Mouse (Mus musculus) layer of hippocampus, postnatal 10 days (tissue): ENCODE measurements around the gene Sfswap. TPM values are rescaled to one million over a fixed set of nuclear protein-coding genes. Genes with fewer than 3 reads are reported as not detected.
"Not testable (repeated sequence)": the region's sequence is repeated elsewhere in the genome, so short reads cannot be mapped to it uniquely, and the experiment has no call there.

Experiments
- DNase-seq, 2 experiments: peaks; one replicate each; pipeline ENCODE4 v3.0.0; 2021; ENCODE audit warnings: low spot score in 2 of 2
- total RNA-seq, 2 experiments: library from RNA; stranded (reverse); gene quantifications; 2 replicates each; pipeline ENCODE4 v1.2.3; 2021

Sfswap gene
- total RNA-seq, 2 experiments from 2014 or later: 123 to 152 TPM

DNA sequence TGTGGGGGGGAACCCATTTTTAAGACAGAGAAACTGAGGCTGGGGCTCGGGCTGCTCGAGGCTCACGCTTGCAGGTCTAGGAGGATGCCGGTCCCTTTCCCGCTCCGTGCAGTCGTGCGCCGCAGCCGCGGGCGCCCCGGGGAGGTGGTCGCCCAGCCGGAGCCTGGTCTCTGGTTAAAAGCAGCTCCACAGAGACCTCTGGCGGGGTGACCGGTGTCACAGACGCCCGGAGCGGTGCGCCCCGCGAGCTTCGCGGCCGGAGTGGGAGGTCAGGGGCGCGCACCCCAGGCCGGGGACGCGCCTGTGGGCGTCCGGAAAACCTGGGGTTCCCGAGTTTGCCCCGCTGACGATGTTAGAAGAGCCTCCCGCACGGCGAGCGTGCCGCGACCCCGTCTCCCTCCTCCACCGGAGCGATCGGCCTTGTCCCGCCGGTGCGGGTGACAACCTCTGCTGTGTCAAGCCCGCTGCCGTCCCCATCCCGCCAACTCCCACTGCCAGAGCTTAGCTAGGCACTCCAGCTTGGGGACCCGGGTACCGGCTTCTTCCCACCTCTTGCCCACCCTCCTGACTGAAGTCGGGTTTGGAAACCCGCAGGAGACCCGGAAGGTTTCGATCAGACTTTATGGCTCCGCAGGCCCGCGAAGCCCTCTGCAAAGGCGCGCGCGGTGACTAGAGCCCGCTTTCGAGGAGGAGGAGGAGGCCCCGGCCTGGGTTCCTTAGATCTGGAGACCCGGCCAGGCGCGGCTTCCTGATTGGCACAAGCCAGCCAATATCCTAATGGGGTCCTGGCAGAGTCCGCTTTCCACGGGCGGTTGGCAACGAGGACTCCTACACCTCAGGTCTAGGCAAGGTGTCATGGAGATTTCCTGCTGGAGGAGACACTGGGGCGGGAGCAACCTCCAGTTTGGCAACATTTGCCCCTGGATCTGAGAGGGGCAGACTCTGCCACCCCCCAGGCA is 83.8 kb downstream of the Sfswap start:
- peak; percentile 45 to 64 for DNase-seq

DNA sequence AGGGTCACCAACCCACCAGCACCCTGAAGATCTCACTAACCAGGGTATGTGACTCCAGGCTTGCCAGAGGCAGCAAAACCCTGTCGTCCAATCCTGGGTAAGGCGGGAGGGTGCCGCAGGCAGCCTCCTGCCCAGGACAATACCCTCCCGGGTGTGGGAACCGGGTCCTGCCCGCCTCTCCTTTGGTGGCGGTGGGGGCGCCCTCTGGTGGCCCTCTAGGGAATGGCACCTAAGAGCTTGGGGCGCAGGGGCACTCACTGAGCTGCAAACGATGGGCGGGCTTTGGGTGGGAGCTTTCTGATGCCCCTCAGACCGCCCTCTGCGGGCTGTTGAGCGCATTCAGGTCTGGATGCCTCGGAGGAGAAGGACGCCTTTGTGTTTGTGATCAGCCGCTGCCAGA is 85.0 kb downstream of the Sfswap start:
- peak; percentile 94 to 96 for DNase-seq

DNA sequence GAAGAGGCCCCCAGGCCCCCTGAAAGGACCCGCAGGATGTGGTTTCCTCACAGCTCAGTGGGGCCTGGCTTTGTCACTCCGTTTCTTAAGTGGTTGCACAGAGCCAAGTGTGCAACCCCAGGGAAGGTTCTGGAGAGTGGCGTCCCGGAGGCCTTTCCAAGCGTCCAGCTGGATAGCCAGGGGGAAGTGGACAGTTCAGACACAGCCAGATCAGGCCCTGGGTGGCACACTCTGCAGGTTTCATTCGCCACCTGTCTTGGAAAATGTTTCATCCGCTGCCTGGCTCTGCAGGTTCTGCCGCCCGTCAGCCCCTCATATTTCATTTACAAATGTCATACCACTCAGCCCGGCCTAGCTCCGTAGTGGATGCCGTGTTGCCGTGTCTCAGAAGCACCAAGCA is 85.5 kb downstream of the Sfswap start:
- no peak for DNase-seq

DNA sequence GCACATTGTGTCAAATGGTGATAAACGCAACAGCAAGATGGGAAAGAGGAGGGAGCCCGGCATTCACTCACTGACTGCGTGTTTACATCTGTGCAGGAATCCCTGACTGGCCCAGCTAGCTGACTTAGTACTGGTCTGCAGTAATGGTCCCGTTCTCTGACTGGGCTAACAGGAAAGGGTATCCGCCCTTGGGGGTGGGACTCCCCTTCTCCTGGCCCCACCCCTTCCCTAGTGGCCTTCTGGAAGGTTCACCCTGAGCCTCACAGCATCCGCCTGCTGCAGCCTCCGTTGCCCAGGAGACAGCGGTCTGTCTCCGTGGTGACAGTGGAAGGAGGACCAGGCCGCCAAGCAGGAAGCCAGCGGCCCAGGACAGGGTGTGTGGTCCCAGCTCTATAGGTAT is 89.9 kb downstream of the Sfswap start:
- DNase-seq: no peak

DNA sequence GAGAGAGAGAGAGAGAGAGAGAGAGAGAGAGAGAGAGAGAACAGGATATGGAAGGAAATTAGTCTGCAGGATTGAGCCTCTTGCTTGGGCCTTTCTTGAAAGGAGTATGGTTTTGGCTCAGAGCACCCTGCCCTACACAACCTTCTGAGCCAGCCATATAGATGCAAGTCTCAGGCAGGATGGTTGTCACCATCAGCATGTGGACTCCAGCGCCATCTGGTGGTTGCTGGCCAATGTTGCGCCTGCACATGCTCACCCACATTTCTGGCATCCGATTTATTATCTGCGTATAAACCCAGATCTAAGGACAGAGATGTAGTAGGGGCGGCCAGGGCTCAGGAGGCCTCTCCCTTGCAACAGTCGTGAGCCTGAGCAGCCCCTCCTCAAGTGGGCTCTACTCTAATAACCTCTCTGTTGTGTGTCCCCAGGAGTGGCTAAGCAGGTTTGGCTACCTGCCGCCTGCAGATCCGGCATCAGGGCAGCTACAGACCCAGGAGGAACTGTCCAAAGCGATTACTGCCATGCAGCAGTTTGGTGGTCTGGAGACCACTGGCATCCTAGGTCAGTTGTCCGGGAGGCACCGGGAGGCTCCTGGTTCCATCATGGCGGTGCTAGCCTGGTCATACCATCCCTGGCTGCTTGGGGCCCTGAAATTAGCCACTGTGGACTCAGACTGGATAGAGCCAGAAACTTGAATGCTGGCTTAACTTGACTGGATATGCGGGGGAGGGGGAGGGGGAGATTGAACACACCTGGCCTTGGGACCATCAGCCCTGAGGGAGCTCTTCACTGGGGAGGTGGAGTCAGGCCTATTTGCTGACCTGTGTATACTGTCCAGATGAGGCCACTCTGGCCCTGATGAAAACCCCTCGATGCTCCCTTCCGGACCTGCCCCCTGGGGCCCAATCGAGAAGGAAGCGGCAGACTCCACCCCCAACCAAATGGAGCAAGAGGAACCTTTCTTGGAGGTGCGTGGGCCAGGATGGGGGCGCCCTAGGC is 93.4 kb downstream of the Sfswap start:
- DNase-seq: peak; percentile 94

DNA sequence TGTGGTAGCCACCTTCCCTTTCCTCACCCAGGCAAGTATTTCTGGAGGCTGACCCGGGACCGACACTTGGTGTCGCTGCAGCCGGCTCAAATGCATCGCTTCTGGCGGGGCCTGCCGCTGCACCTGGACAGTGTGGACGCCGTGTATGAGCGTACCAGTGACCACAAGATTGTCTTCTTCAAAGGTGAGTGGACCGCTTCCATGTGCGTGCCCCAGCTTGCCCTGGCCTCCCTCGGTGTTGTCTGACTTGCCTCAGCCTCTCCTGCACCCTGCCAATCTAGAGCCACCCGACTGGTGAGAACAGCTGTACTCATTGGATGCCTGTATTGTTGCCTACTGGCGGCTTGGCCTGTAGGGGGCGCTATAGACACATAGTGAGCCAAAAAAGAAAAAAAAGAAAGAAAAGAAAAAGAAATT is 101.1 kb downstream of the Sfswap start:
- DNase-seq: no peak

DNA sequence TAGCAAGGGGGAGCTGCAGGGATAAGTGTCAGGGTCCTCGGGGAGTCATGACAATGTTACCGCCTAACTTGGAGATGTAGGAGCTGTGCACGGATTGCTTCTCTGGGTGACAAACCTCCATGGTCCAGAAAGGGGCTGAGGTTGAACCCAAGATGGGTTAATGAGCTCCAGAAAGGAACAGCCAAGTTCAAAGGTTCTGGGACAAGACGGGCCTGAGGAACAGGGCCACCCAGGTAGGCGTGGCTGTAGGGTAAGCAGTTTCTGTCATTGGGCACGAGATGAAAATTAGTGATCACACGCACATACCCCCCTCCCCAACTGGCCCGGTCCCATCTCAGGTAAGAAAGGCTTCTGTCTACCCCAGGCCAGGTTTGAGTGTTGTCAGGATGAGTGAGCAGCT is 106.5 kb downstream of the Sfswap start:
- DNase-seq: no peak

DNA sequence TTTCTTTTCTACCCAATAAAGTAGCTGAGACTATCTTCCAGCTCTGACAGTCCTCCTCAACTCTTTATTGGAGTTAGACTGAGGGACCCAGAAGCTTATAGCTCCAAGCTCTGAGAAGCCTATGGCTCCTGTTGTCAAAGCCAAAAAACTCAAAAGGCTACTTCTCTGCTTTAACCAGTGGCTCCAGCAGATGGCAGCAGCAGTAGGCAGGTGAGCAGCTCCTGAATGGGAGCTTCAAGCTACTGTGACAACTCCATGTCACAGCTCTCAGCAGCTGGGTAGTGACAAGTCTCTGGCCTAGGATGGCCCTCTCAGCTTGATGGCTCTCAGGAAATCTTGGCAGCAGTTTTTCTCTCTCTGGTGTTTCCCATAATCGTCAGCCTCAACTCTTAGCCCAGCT is 110.0 kb downstream of the Sfswap start:
- peak; percentile 82 to 85 for DNase-seq

DNA sequence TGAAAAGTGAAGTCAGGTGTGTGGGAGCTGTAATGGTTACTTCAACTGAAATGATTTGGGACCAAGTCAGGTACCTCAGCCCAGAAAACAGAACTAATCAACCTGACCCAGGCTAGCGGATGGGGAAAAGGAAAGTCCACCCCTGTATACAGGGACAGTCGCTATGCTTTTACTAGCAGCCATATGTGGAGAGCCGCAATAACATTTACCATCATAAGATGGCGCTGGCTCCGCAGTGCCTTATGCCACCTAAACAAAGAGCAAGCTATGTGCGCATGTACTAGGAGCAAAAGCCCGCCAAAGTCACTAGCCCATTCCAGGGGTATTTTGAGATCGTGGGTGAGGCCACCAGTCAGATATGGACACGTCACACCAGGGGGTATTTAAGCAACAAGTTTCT is 119.6 kb downstream of the Sfswap start:
- not testable (repeated sequence) for DNase-seq

Other genes starting within 250 kb of the Sfswap start
- gene Mmp17, start 82.9 kb downstream of the Sfswap start, total RNA-seq: 10 to 100 TPM; 53.0 to 56.7 TPM
- gene Zfp11, start 168.9 kb downstream of the Sfswap start, total RNA-seq: 1 to 10 TPM; 6.6 to 7.2 TPM
- not detected for gene Sept14, start 207.3 kb downstream of the Sfswap start, total RNA-seq
- 10 to 100 TPM; 72.6 to 81.5 TPM for gene Mrps17, start 214.3 kb downstream of the Sfswap start, total RNA-seq
- 10 to 100 TPM; 78.1 to 79.6 TPM for gene Nipsnap2, start 223.8 kb downstream of the Sfswap start, total RNA-seq